Mouse (Mus musculus) ES-Bruce4 (cell line): ENCODE results near the gene Hoxa5. TPM values are rescaled to one million over a fixed set of nuclear protein-coding genes. Genes with fewer than 3 reads are reported as not detected.
A peak's percentile ranks its signal among the peaks of the same experiment; 100 is the strongest.

ENCODE experiments used
- H3K27ac ChIP-seq: 2 replicates; pipeline ENCODE4 v1.5.1; 2012; ENCODE audit warnings: low read length, inconsistent platforms; ENCODE audit not compliant: insufficient read depth
- H3K27me3 ChIP-seq: 2 replicates; pipeline ENCODE4 v1.6.1; 2012; ENCODE audit warnings: mild to moderate bottlenecking, low read length, inconsistent platforms; ENCODE audit not compliant: control insufficient read depth, poor library complexity, insufficient read depth, severe bottlenecking
- H3K36me3 ChIP-seq: 2 replicates; pipeline ENCODE4 v1.6.1; 2012; ENCODE audit warnings: inconsistent platforms, mild to moderate bottlenecking, low read length, moderate library complexity; ENCODE audit not compliant: control insufficient read depth, poor library complexity, insufficient read depth, severe bottlenecking
- H3K4me1 ChIP-seq: one replicate; pipeline ENCODE4 v1.8.1; 2011; ENCODE audit warnings: low read length; ENCODE audit not compliant: control insufficient read depth, insufficient read depth
- H3K4me3 ChIP-seq: 2 replicates; pipeline ENCODE4 v1.5.1; 2011; ENCODE audit warnings: low read depth, mild to moderate bottlenecking, low read length
- H3K9ac ChIP-seq: 2 replicates; pipeline ENCODE4 v1.6.1; 2012; ENCODE audit warnings: low read depth, mild to moderate bottlenecking, inconsistent platforms; ENCODE audit not compliant: poor library complexity, severe bottlenecking
- H3K9me3 ChIP-seq: replicated peaks from 2 replicates; pipeline ENCODE4 v1.6.1; 2012; ENCODE audit warnings: mild to moderate bottlenecking, low read length, inconsistent platforms; ENCODE audit not compliant: control insufficient read depth, poor library complexity, insufficient read depth, severe bottlenecking
- CTCF ChIP-seq: IDR thresholded peaks from one replicate; pipeline ENCODE4 v1.8.1; 2011; ENCODE audit warnings: low read depth, low read length
- EP300 ChIP-seq: IDR thresholded peaks from 2 replicates; pipeline ENCODE4 v1.6.1; 2011; ENCODE audit warnings: low read depth, low read length; ENCODE audit not compliant: insufficient read depth
- POLR2A ChIP-seq: IDR thresholded peaks from one replicate; pipeline ENCODE4 v1.8.1; 2011; ENCODE audit warnings: low read length; ENCODE audit not compliant: insufficient read depth
- polyA plus RNA-seq: library from polyadenylated mRNA; stranded (reverse); fragments of >200 nt; gene quantifications from 2 replicates; pipeline ENCODE4 v1.2.4, GENCODE M21; 2011; ENCODE audit warnings: low read depth; ENCODE audit not compliant: missing spikeins, insufficient read depth, insufficient read length

The Hoxa5 gene
- polyA plus RNA-seq, 1 experiment = not detected

DNA sequence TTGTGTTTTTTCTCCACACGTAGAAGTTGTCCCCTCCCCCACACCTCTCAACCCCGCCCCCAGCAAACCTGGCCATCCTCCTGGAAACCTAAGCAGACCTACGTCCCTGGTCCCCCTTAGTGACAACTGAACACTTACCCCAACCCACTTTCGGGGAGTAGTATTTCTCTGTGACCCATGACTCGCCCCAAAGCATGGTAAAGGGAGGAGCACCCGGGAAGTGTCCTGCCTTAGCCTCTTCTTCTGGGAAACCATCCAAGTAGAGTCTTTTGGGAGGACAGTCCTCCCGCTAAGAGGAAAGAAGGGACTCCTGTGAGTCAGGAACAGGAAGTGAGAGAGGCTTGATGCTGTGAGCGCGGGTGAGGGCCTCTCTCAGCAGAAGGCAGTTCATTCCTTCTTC lies 44.4 kb downstream of the Hoxa5 start:
- no peak overlapping the region for H3K9ac ChIP-seq
- H3K9me3 ChIP-seq = no peaks in the 10 kb centered on the region
- no peak overlapping the region for H3K27ac ChIP-seq
- no peak overlapping the region for H3K4me3 ChIP-seq
- peaks cover 7% of the 10 kb centered on the region for H3K4me1 ChIP-seq
- no peaks in the 10 kb centered on the region for H3K36me3 ChIP-seq
- H3K27me3 ChIP-seq = peaks cover 32% of the 10 kb centered on the region
- no peak for TF ChIP-seq POLR2A
- no peak for TF ChIP-seq EP300
- TF ChIP-seq CTCF = no peak

DNA sequence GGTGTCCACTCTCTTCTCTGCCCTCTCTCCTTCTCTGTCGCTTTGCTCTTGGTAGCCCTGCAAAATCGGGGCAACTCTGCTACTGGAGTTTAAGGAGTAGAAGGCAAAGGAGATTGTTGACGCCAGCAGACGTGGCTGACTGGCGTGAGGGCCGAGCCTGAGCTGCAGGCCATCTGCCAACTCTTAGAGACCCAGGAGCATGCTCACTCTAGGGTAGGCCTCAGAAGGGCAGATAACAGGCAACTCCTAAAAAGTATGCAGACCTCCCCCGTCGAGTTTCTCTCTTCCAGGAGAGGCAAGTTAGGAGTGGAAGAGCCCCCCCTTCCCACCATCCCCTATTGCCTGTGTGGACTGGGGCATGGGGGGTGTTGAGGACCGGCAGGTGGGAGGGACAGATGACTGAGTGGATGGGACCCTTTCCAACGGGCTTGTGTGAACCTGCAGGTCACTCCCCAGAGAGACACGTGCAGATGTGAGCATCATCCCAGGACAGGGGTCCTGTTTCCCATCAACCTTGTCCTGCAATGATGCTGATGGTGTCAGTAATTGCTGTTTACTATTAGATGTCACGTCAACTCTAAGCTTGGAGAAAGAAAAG lies 45.1 kb downstream of the Hoxa5 start:
- Histone ChIP-seq H3K36me3 (no peaks in the 10 kb centered on the region), H3K27me3 (peaks cover 25% of the 10 kb centered on the region), H3K9me3 (no peaks in the 10 kb centered on the region), H3K4me3 (peak overlapping the region; percentile 89), H3K27ac (no peak overlapping the region), H3K9ac (peak overlapping the region; percentile 90), H3K4me1 (peaks cover 7% of the 10 kb centered on the region)
- no peak for TF ChIP-seq POLR2A
- TF ChIP-seq EP300 = no peak
- no peak for TF ChIP-seq CTCF

- TF ChIP-seq EP300 (peak; percentile 77; the same call in 1 of the 2 replicates), CTCF (no peak)
- Histone ChIP-seq H3K4me1 (peaks cover 7% of the 10 kb centered on the region), H3K36me3 (no peaks in the 10 kb centered on the region), H3K9ac (peak within 1 kb of the TSS; percentile 90), H3K4me3 (peak within 1 kb of the TSS; percentile 89), H3K27ac (no peak within 1 kb of the TSS), H3K27me3 (peaks cover 21% of the 10 kb centered on the region), H3K9me3 (no peaks in the 10 kb centered on the region)
Observed at GRCm38 (mm10) chr6:52158276-52159051, 45.9 kb downstream of the Hoxa5 start, which contains the start of gene Hoxa1. Gene Hoxa1, minus strand, starts transcription at chr6:52158317.

DNA sequence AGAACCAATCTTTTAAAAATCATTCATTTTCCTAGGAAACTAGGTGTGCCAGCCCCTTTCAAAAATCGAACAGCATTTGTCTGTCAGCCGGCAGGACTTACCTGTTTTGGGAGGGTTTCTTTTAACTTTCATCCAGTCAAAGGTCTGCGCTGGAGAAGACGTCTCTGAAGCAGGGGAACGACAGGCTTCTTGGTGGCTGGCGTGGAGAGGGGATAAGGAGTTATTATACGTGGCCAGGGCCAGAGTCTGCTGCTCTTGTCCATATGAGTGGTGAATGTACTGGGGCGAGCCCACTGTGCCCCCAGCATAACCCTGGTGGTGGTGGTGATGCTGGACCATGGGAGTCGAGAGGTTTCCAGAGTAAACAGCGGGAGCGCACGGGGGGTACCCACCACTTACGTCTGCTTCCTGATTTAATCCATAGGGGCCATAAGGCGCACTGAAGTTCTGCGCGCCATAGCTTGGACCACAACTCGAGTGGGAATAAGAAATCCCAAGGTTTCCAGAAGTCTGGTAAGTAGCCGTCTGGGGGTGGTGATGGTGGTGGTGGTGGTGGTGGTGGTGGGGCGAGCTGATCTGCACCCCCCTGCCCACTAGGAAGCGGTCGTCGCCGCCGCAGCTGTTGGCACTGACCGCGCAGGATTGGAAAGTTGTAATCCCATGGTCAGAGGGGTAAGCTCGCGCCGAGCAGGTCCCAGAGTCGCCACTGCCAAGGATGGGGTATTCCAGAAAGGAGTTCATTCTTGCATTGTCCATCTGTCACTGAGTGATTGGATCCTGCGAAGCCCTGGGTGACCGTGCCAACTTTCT lies 46.7 kb downstream of the Hoxa5 start:
- peak overlapping the region; percentile 89 for H3K4me3 ChIP-seq
- peak overlapping the region; percentile 90 for H3K9ac ChIP-seq
- no peaks in the 10 kb centered on the region for H3K36me3 ChIP-seq
- H3K4me1 ChIP-seq = peaks cover 5% of the 10 kb centered on the region
- TF ChIP-seq POLR2A = no peak
- no peak for TF ChIP-seq CTCF
- TF ChIP-seq EP300 = no peak
- peaks cover 17% of the 10 kb centered on the region for H3K27me3 ChIP-seq
- no peaks in the 10 kb centered on the region for H3K9me3 ChIP-seq
- no peak overlapping the region for H3K27ac ChIP-seq

DNA sequence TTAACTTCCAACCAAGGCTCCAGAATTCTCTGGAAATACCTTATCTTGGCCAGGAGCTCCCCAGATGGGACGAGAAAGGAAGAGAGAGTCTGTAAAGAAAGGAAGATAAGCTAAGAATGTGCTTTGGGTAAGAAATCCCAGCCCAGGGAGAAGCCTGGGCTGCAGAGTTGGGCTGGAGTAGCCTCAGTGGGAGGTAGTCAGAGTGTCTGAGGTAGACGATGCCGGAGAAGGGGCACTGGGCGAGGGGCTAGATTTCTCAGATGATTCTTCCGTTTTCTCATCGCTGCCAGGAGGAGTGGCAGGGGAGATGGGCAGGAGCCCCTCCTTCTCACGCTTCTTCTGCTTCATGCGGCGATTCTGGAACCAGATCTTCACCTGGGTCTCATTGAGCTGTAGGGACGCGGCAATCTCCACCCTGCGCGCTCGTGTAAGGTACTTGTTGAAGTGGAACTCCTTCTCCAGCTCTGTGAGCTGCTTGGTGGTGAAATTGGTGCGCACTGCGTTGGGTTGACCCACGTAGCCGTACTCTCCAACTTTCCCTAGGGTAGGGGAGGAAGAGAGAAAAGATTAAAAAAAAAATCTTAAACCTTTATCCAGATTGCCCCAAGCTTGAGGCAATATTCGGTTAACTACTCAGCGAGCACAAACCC lies 47.7 kb downstream of the Hoxa5 start:
- Histone ChIP-seq H3K4me3 (no peak overlapping the region), H3K27ac (no peak overlapping the region), H3K36me3 (no peaks in the 10 kb centered on the region), H3K27me3 (peaks cover 19% of the 10 kb centered on the region), H3K4me1 (peaks cover 5% of the 10 kb centered on the region), H3K9ac (no peak overlapping the region), H3K9me3 (no peaks in the 10 kb centered on the region)
- TF ChIP-seq POLR2A = no peak
- TF ChIP-seq EP300 = no peak
- no peak for TF ChIP-seq CTCF
